Mouse (Mus musculus): ENCODE measurements around the gene Foxk1.

- TF ChIP-seq CTCF (IDR thresholded peaks at IDR 0.05) = no peak
- TF ChIP-seq POLR2A (IDR thresholded peaks at IDR 0.05; ENCODE audit: insufficient read depth, low read depth, low read length) = no peak
Observed at GRCm38 (mm10) chr5:142463011-142463410, 61.7 kb downstream of the Foxk1 start.

All from heart, adult 2 months (tissue).